Mouse (Mus musculus) liver, embryonic 13.5 days (tissue): Measurements from ENCODE around the gene Dok4. TPM values are rescaled to one million over a fixed set of nuclear protein-coding genes. Genes with fewer than 3 reads are reported as not detected.

Experiments
- ATAC-seq: fragments of 200-750 bp; cut with Nextera tagmentation; 2 replicates; pipeline ENCODE4 v1.8.0; 2017; ENCODE audit warnings: low read depth, mild to moderate bottlenecking, moderate number of reproducible peaks, moderate library complexity
- DNase-seq: peaks from one replicate; pipeline ENCODE4 v3.0.0; 2022
- H3K27ac ChIP-seq: fragments of 300-500 bp; sonication (generic); 2 replicates; pipeline ENCODE4 v1.5.1; 2015; ENCODE audit warnings: moderate library complexity, mild to moderate bottlenecking, inconsistent platforms
- H3K27me3 ChIP-seq: fragments of 300-500 bp; sonication (generic); 2 replicates; pipeline ENCODE4 v1.6.1; 2015; ENCODE audit warnings: mild to moderate bottlenecking, inconsistent platforms
- H3K36me3 ChIP-seq: fragments of 300-500 bp; sonication (generic); 2 replicates; pipeline ENCODE4 v1.6.1; 2015; ENCODE audit warnings: mild to moderate bottlenecking, inconsistent platforms
- H3K4me1 ChIP-seq: fragments of 300-500 bp; sonication (generic); replicated peaks from 2 replicates; pipeline ENCODE4 v1.6.1; 2015; ENCODE audit warnings: inconsistent platforms
- H3K4me2 ChIP-seq: fragments of 300-500 bp; sonication (generic); 2 replicates; pipeline ENCODE4 v1.6.1; 2015; ENCODE audit warnings: inconsistent platforms, mild to moderate bottlenecking, moderate library complexity
- H3K4me3 ChIP-seq: fragments of 300-500 bp; sonication (generic); replicated peaks from 2 replicates; pipeline ENCODE4 v1.5.1; 2015; ENCODE audit warnings: mild to moderate bottlenecking, inconsistent platforms
- H3K9ac ChIP-seq: fragments of 300-500 bp; sonication (generic); 2 replicates; pipeline ENCODE4 v1.6.1; 2015; ENCODE audit warnings: mild to moderate bottlenecking, inconsistent platforms
- H3K9me3 ChIP-seq: fragments of 300-500 bp; sonication (generic); replicated peaks from 2 replicates; pipeline ENCODE4 v1.6.1; 2016; ENCODE audit warnings: inconsistent platforms
- WGBS: fragments of 180-500 bp; shearing (Covaris S2); methylation state at CpG from one replicate; pipeline ENCODE4 v1.1.7; 2015; ENCODE audit not compliant: insufficient replicate concordance; 5-methylcytosine and 5-hydroxymethylcytosine counted together
- polyA plus RNA-seq: library from polyadenylated mRNA; unstranded; fragments of >200 nt; fragmentation: Nextera tagmentation; extraction: Ambion mirVana; gene quantifications from 2 replicates; pipeline ENCODE4 v1.2.1, GENCODE M21; 2015

Gene Dok4
- polyA plus RNA-seq, 1 experiment from 2014 or later, result 9.8 TPM

DNA sequence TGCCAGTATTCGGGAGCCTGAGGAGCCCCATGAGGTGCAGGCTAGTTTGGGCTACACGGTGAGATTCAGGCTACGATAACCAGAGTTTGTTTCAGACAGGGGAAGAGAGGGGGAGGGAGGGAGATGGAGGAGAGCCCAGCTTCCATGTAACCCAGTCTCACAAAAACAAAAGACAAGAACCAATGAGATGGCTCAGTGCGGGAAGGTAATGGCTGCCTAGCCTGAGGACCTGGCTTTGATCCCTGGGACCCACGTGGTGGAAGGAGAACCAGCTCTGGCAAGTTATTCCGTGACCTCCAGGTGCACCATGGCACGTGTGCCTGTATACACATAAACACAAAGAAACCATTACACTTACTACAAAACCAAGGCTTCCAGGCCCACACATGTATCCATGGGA lies 55.6 kb downstream of the Dok4 start:
- WGBS, result 85% methylated on average over 7 of the region's 7 CpGs

DNA sequence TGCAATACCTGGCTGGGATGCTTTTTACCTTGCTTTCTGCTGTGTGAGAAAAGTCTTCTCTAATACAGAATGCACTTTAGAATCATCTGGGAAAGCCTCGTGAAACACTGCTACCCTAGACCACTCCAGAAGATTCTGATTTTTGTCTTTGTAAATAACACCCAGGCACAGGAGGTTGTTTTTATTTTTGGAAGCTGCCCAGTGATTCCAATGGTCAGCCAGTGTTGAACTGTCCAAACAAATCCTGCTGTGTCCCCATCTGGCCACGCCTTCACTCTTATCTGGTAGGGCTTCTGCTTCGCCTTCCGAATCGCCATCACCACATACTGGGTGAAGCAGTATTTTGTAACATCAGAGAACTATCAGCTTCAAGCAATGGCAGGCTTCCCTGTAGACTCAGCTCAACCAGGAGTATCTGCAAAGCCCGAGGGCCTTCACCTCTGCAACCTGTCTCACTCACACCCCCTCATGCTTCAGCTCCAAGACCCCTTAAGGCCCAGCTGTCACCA lies 56.4 kb downstream of the Dok4 start:
- Histone ChIP-seq H3K4me1 (peaks cover 22% of the 10 kb centered on the region), H3K9me3 (no peaks in the 10 kb centered on the region), H3K4me2 (no peak overlapping the region), H3K27ac (peak overlapping the region; percentile 67), H3K9ac (no peak overlapping the region), H3K4me3 (no peak overlapping the region), H3K36me3 (peaks cover 48% of the 10 kb centered on the region), H3K27me3 (no peaks in the 10 kb centered on the region)
- DNase-seq (no peak), ATAC-seq (peak; percentile 55; the same call in 1 of the 2 replicates)
- 39% methylated on average over 6 of the region's 6 CpGs for WGBS

More for the DNA sequence above, 55.6 kb downstream of the Dok4 start:
- peaks cover 22% of the 10 kb centered on the region for H3K4me1 ChIP-seq
- no peaks in the 10 kb centered on the region for H3K27me3 ChIP-seq
- peaks cover 55% of the 10 kb centered on the region for H3K36me3 ChIP-seq
- H3K9ac ChIP-seq, result peak overlapping the region; percentile 3; the same call in 1 of the 2 replicates
- H3K4me2 ChIP-seq, result no peak overlapping the region
- H3K9me3 ChIP-seq, result no peaks in the 10 kb centered on the region
- no peak overlapping the region for H3K4me3 ChIP-seq
- no peak for ATAC-seq
- DNase-seq, result no peak
- no peak overlapping the region for H3K27ac ChIP-seq

DNA sequence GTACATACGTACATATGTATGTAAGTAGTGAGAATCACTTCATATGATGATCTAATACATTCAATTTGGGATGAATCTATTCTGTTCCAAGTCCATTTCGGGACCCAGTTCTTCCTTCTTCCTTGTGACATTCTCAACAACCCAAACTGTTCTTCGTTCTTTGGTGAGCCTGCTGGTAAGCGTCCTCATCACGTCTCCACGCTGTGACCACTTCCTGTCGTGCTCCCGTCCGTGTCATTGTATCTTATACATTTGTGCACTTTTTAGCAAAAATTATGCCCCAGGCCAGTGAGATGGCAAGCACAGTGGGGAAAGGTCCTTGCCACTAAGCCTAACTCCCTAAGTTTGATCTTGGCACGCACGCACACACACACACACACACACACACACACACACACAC lies 58.2 kb downstream of the Dok4 start:
- no peaks in the 10 kb centered on the region for H3K27me3 ChIP-seq
- ATAC-seq (no peak), DNase-seq (no peak)
- no peaks in the 10 kb centered on the region for H3K9me3 ChIP-seq
- no peak overlapping the region for H3K4me3 ChIP-seq
- no peak overlapping the region for H3K9ac ChIP-seq
- H3K4me1 ChIP-seq, result peaks cover 19% of the 10 kb centered on the region
- H3K36me3 ChIP-seq, result peaks cover 30% of the 10 kb centered on the region
- no peak overlapping the region for H3K4me2 ChIP-seq
- no peak overlapping the region for H3K27ac ChIP-seq
- WGBS, result 62% methylated on average over 11 of the region's 11 CpGs

DNA sequence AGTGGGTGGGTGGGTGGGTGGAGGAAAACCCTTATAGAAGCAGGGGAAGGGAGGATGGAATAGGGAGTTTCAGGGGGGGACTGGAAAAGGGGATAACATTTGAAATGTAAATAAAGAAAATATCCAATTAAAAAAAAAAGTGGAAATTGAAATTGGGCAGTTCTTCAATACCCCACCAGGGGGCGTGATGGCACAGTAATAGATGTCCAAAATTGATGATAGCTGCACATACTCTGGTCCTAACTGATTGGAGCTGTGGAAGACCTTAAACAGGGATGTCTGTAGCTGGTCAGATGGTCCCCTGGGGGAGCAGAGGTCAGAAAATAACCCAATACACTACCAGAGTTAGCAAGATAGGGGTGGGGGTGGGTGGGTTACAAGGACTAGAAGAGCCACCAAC lies 61.6 kb downstream of the Dok4 start:
- WGBS, result 0% methylated on average over 1 of the region's 1 CpGs
- H3K4me1 ChIP-seq, result peaks cover 8% of the 10 kb centered on the region
- H3K4me3 ChIP-seq, result no peak overlapping the region
- no peaks in the 10 kb centered on the region for H3K27me3 ChIP-seq
- ATAC-seq, result no peak
- H3K9me3 ChIP-seq, result no peaks in the 10 kb centered on the region
- no peak overlapping the region for H3K4me2 ChIP-seq
- H3K36me3 ChIP-seq, result no peaks in the 10 kb centered on the region
- no peak overlapping the region for H3K9ac ChIP-seq
- no peak overlapping the region for H3K27ac ChIP-seq
- no peak for DNase-seq

Other genes with a start within 250 kb of the Dok4 start
- 37.2 and 38.2 TPM in 2 replicates for gene Arl2bp, start 209.7 kb downstream of the Dok4 start, polyA plus RNA-seq
- 0.81 and 1.3 TPM in 2 replicates for gene Pllp, start 180.1 kb downstream of the Dok4 start, polyA plus RNA-seq
- 0.24 and 0.27 TPM in 2 replicates for gene Ccl22, start 130.7 kb downstream of the Dok4 start, polyA plus RNA-seq
- 0.39 and 0.40 TPM in 2 replicates for gene Cx3cl1, start 104.3 kb downstream of the Dok4 start, polyA plus RNA-seq
- gene Ccl17, start 65.9 kb downstream of the Dok4 start, polyA plus RNA-seq, result 0.36 and 0.48 TPM in 2 replicates
- 51.4 and 51.5 TPM in 2 replicates for gene Coq9, start 38.0 kb downstream of the Dok4 start, polyA plus RNA-seq
- gene Ciapin1, start 38.0 kb downstream of the Dok4 start, polyA plus RNA-seq, result 66.7 and 68.0 TPM in 2 replicates
- gene Polr2c, start 18.9 kb downstream of the Dok4 start, polyA plus RNA-seq, result 94.5 and 95.3 TPM in 2 replicates
- 3.5 TPM in 2 replicates for gene Ccdc102a, start 41.8 kb upstream of the Dok4 start, polyA plus RNA-seq
- gene Adgrg5, start 47.4 kb upstream of the Dok4 start, polyA plus RNA-seq, result 0.43 and 0.52 TPM in 2 replicates
- gene Adgrg1, start 98.4 kb upstream of the Dok4 start, polyA plus RNA-seq, result 42.7 and 55.6 TPM in 2 replicates
- 5.5 and 6.0 TPM in 2 replicates for gene Adgrg3, start 141.4 kb upstream of the Dok4 start, polyA plus RNA-seq
- gene Drc7, start 178.8 kb upstream of the Dok4 start, polyA plus RNA-seq, result 0.19 and 0.21 TPM in 2 replicates
- gene Katnb1, start 204.9 kb upstream of the Dok4 start, polyA plus RNA-seq, result 14.8 and 15.4 TPM in 2 replicates